Mouse (Mus musculus): ENCODE measurements around the gene Tgm2. TPM values are rescaled to one million over a fixed set of nuclear protein-coding genes. Genes with fewer than 3 reads are reported as not detected.

The Tgm2 gene
- polyA plus RNA-seq, 1 experiment from 2014 or later = 226 TPM

GRCm38 (mm10) chr2:158099537-158099936 is 46.7 kb downstream of the Tgm2 start:
- 73% methylated on average over 3 of the region's 3 CpGs for WGBS

GRCm38 (mm10) chr2:158098730-158099129 is 47.5 kb downstream of the Tgm2 start:
- no peak overlapping the region for H3K4me3 ChIP-seq (ENCODE audit: low read length)
- no peaks in the 10 kb centered on the region for H3K36me3 ChIP-seq (ENCODE audit: control insufficient read depth, insufficient read depth)
- H3K27me3 ChIP-seq (ENCODE audit: control insufficient read depth, insufficient read depth, low read length) = no peaks in the 10 kb centered on the region
- H3K4me1 ChIP-seq (ENCODE audit: control insufficient read depth, insufficient read depth, low read length) = peaks cover 12% of the 10 kb centered on the region
- H3K9me3 ChIP-seq (replicated peaks; ENCODE audit: control insufficient read depth, low read length) = no peaks in the 10 kb centered on the region
- H3K9ac ChIP-seq (ENCODE audit: low read length) = no peak overlapping the region
- no peak overlapping the region for H3K27ac ChIP-seq (ENCODE audit: low read length)
- 76% methylated on average over 5 of the region's 5 CpGs for WGBS
- ATAC-seq (replicated peaks; ENCODE audit: extremely low read depth, insufficient read depth, low FRiP score) = no peak
- H3K4me2 ChIP-seq (ENCODE audit: low read depth, low read length) = no peak overlapping the region

More at GRCm38 (mm10) chr2:158099537-158099936, 46.7 kb downstream of the Tgm2 start:
- Histone ChIP-seq H3K9me3 (replicated peaks; ENCODE audit: control insufficient read depth, low read length) (no peaks in the 10 kb centered on the region), H3K27ac (ENCODE audit: low read length) (no peak overlapping the region), H3K27me3 (ENCODE audit: control insufficient read depth, insufficient read depth, low read length) (no peaks in the 10 kb centered on the region), H3K4me2 (ENCODE audit: low read depth, low read length) (no peak overlapping the region), H3K9ac (ENCODE audit: low read length) (no peak overlapping the region), H3K4me3 (ENCODE audit: low read length) (no peak overlapping the region), H3K36me3 (ENCODE audit: control insufficient read depth, insufficient read depth) (no peaks in the 10 kb centered on the region), H3K4me1 (ENCODE audit: control insufficient read depth, insufficient read depth, low read length) (peaks cover 8% of the 10 kb centered on the region)
- no peak for ATAC-seq (replicated peaks; ENCODE audit: extremely low read depth, insufficient read depth, low FRiP score)

GRCm38 (mm10) chr2:158097071-158097470 is 49.2 kb downstream of the Tgm2 start:
- H3K27ac ChIP-seq (ENCODE audit: low read length) = no peak overlapping the region
- no peaks in the 10 kb centered on the region for H3K36me3 ChIP-seq (ENCODE audit: control insufficient read depth, insufficient read depth)
- no peak overlapping the region for H3K9ac ChIP-seq (ENCODE audit: low read length)
- H3K4me2 ChIP-seq (ENCODE audit: low read depth, low read length) = no peak overlapping the region
- no peak for ATAC-seq (replicated peaks; ENCODE audit: extremely low read depth, insufficient read depth, low FRiP score)
- H3K4me3 ChIP-seq (ENCODE audit: low read length) = no peak overlapping the region
- no peaks in the 10 kb centered on the region for H3K9me3 ChIP-seq (replicated peaks; ENCODE audit: control insufficient read depth, low read length)
- H3K4me1 ChIP-seq (ENCODE audit: control insufficient read depth, insufficient read depth, low read length) = peaks cover 15% of the 10 kb centered on the region
- WGBS = 74% methylated on average over 5 of the region's 5 CpGs
- H3K27me3 ChIP-seq (ENCODE audit: control insufficient read depth, insufficient read depth, low read length) = no peaks in the 10 kb centered on the region

GRCm38 (mm10) chr2:158094846-158095245 is 51.4 kb downstream of the Tgm2 start:
- Histone ChIP-seq H3K4me2 (ENCODE audit: low read depth, low read length) (no peak overlapping the region), H3K4me1 (ENCODE audit: control insufficient read depth, insufficient read depth, low read length) (peaks cover 15% of the 10 kb centered on the region), H3K27me3 (ENCODE audit: control insufficient read depth, insufficient read depth, low read length) (no peaks in the 10 kb centered on the region), H3K9ac (ENCODE audit: low read length) (no peak overlapping the region), H3K9me3 (replicated peaks; ENCODE audit: control insufficient read depth, low read length) (no peaks in the 10 kb centered on the region), H3K27ac (ENCODE audit: low read length) (no peak overlapping the region), H3K36me3 (ENCODE audit: control insufficient read depth, insufficient read depth) (no peaks in the 10 kb centered on the region), H3K4me3 (ENCODE audit: low read length) (no peak overlapping the region)
- ATAC-seq (replicated peaks; ENCODE audit: extremely low read depth, insufficient read depth, low FRiP score) = no peak
- WGBS = 55% methylated on average over 5 of the region's 5 CpGs

- Histone ChIP-seq H3K4me3 (ENCODE audit: low read length) (no peak overlapping the region), H3K27me3 (ENCODE audit: control insufficient read depth, insufficient read depth, low read length) (no peaks in the 10 kb centered on the region), H3K4me2 (ENCODE audit: low read depth, low read length) (no peak overlapping the region), H3K9me3 (replicated peaks; ENCODE audit: control insufficient read depth, low read length) (no peaks in the 10 kb centered on the region), H3K27ac (ENCODE audit: low read length) (no peak overlapping the region), H3K36me3 (ENCODE audit: control insufficient read depth, insufficient read depth) (no peaks in the 10 kb centered on the region), H3K9ac (ENCODE audit: low read length) (no peak overlapping the region), H3K4me1 (ENCODE audit: control insufficient read depth, insufficient read depth, low read length) (peaks cover 15% of the 10 kb centered on the region)
- 78% methylated on average over 7 of the region's 7 CpGs for WGBS
- ATAC-seq (replicated peaks; ENCODE audit: extremely low read depth, insufficient read depth, low FRiP score) = no peak
These were observed 51.9 kb downstream of the Tgm2 start for GRCm38 (mm10) chr2:158094300-158094699.

- Histone ChIP-seq H3K4me3 (ENCODE audit: low read length) (no peak overlapping the region), H3K27ac (ENCODE audit: low read length) (no peak overlapping the region), H3K36me3 (ENCODE audit: control insufficient read depth, insufficient read depth) (no peaks in the 10 kb centered on the region), H3K4me2 (ENCODE audit: low read depth, low read length) (no peak overlapping the region), H3K27me3 (ENCODE audit: control insufficient read depth, insufficient read depth, low read length) (no peaks in the 10 kb centered on the region), H3K9ac (ENCODE audit: low read length) (no peak overlapping the region), H3K9me3 (replicated peaks; ENCODE audit: control insufficient read depth, low read length) (no peaks in the 10 kb centered on the region), H3K4me1 (ENCODE audit: control insufficient read depth, insufficient read depth, low read length) (peaks cover 15% of the 10 kb centered on the region)
- 43% methylated on average over 5 of the region's 5 CpGs for WGBS
- 0 out of 2 replicates have a peak, but pooled peaks have one; percentile 24 for ATAC-seq (replicated peaks; ENCODE audit: extremely low read depth, insufficient read depth, low FRiP score)
These were observed 52.9 kb downstream of the Tgm2 start for GRCm38 (mm10) chr2:158093345-158093744.

GRCm38 (mm10) chr2:158090096-158090495 is 56.1 kb downstream of the Tgm2 start:
- no peaks in the 10 kb centered on the region for H3K9me3 ChIP-seq (replicated peaks; ENCODE audit: control insufficient read depth, low read length)
- no peaks in the 10 kb centered on the region for H3K36me3 ChIP-seq (ENCODE audit: control insufficient read depth, insufficient read depth)
- no peaks in the 10 kb centered on the region for H3K27me3 ChIP-seq (ENCODE audit: control insufficient read depth, insufficient read depth, low read length)
- 85% methylated on average over 4 of the region's 4 CpGs for WGBS
- no peak overlapping the region for H3K4me2 ChIP-seq (ENCODE audit: low read depth, low read length)
- ATAC-seq (replicated peaks; ENCODE audit: extremely low read depth, insufficient read depth, low FRiP score) = no peak
- H3K4me1 ChIP-seq (ENCODE audit: control insufficient read depth, insufficient read depth, low read length) = peaks cover 11% of the 10 kb centered on the region
- H3K9ac ChIP-seq (ENCODE audit: low read length) = no peak overlapping the region
- H3K4me3 ChIP-seq (ENCODE audit: low read length) = no peak overlapping the region
- no peak overlapping the region for H3K27ac ChIP-seq (ENCODE audit: low read length)

- no peak overlapping the region for H3K9ac ChIP-seq (ENCODE audit: low read length)
- H3K9me3 ChIP-seq (replicated peaks; ENCODE audit: control insufficient read depth, low read length) = no peaks in the 10 kb centered on the region
- H3K27ac ChIP-seq (ENCODE audit: low read length) = no peak overlapping the region
- H3K27me3 ChIP-seq (ENCODE audit: control insufficient read depth, insufficient read depth, low read length) = no peaks in the 10 kb centered on the region
- ATAC-seq (replicated peaks; ENCODE audit: extremely low read depth, insufficient read depth, low FRiP score) = no peak
- peaks cover 2% of the 10 kb centered on the region; the same call in 1 of the 2 replicates for H3K4me1 ChIP-seq (ENCODE audit: control insufficient read depth, insufficient read depth, low read length)
- H3K36me3 ChIP-seq (ENCODE audit: control insufficient read depth, insufficient read depth) = no peaks in the 10 kb centered on the region
- WGBS = 70% methylated on average over 8 of the region's 8 CpGs
- H3K4me3 ChIP-seq (ENCODE audit: low read length) = no peak overlapping the region
- H3K4me2 ChIP-seq (ENCODE audit: low read depth, low read length) = no peak overlapping the region
These were observed 61.8 kb downstream of the Tgm2 start for GRCm38 (mm10) chr2:158084486-158084885.

- Histone ChIP-seq H3K4me3 (ENCODE audit: low read length) (no peak overlapping the region), H3K9ac (ENCODE audit: low read length) (no peak overlapping the region), H3K4me2 (ENCODE audit: low read depth, low read length) (no peak overlapping the region), H3K27me3 (ENCODE audit: control insufficient read depth, insufficient read depth, low read length) (no peaks in the 10 kb centered on the region), H3K4me1 (ENCODE audit: control insufficient read depth, insufficient read depth, low read length) (peaks cover 2% of the 10 kb centered on the region; the same call in 1 of the 2 replicates), H3K27ac (ENCODE audit: low read length) (no peak overlapping the region), H3K36me3 (ENCODE audit: control insufficient read depth, insufficient read depth) (peaks cover 19% of the 10 kb centered on the region), H3K9me3 (replicated peaks; ENCODE audit: control insufficient read depth, low read length) (no peaks in the 10 kb centered on the region)
- no peak for ATAC-seq (replicated peaks; ENCODE audit: extremely low read depth, insufficient read depth, low FRiP score)
- 81% methylated on average over 9 of the region's 9 CpGs for whole genome bisulfite sequencing
These were observed 65.5 kb downstream of the Tgm2 start for GRCm38 (mm10) chr2:158080622-158081241.

Measured in heart, embryonic 16.5 days (tissue).